Mouse (Mus musculus) Patski (cell line): ENCODE measurements around the gene Serf2. TPM values are rescaled to one million over a fixed set of nuclear protein-coding genes. Genes with fewer than 3 reads are reported as not detected.

Source experiments
- ATAC-seq: fragments of 100-300 bp; one replicate; pipeline ENCODE4 v1.8.0; 2021
- CTCF ChIA-PET: fragments of 350-600 bp; sonication (Branson Sonifier 250); formaldehyde crosslinking; loops from one replicate; lab custom pipeline; 2022; ENCODE audit warnings: inconsistent platforms; lab: Charles Lee
- POLR2A ChIA-PET: fragments of 350-600 bp; sonication (Branson Sonifier 250); formaldehyde crosslinking; loops from one replicate; lab custom pipeline; 2022; ENCODE audit warnings: antibody characterized with exemption, inconsistent platforms; lab: Charles Lee
- DNase-seq: peaks from one replicate; pipeline ENCODE4 v3.0.0-alpha.2; 2011; ENCODE audit warnings: low read depth, low spot score
- H3K27me3 ChIP-seq: fragments of 371-371 bp; one replicate; pipeline ENCODE4 v1.5.1; 2021
- CTCF ChIP-seq: fragments of 100-300 bp; IDR thresholded peaks from one replicate; pipeline ENCODE4 v1.5.1; 2021
- in situ Hi-C: fragments of 300-500 bp; cut with MboI; formaldehyde crosslinking; loops from 3 replicates; pipeline ENCODE4 v1.11.1; 2018; ENCODE audit warnings: low pct_unique_long_range_greater_than_20kb, mixed read lengths
- polyA plus RNA-seq: library from polyadenylated mRNA; unstranded; gene quantifications from one replicate; pipeline ENCODE4 v1.2.3, GENCODE M21; 2021

Gene Serf2
- polyA plus RNA-seq, 1 experiment from 2014 or later: 667 TPM

- CTCF ChIA-PET: interaction anchor here (1.1 kb wide), 1 partner anchor 16 kb away, joined by 4 read pairs; no protein-coding TSS in a partner anchor
- in situ Hi-C loops: no loop called here
- POLR2A ChIA-PET: interaction anchor here (1.1 kb wide), 1 partner anchor 11 kb away, joined by 4 read pairs; the partner anchor contains the start of gene Serinc4
- DNase-seq (no peak), ATAC-seq (no peak)
- TF ChIP-seq CTCF: no peak
- H3K27me3 ChIP-seq: no peaks in the 10 kb centered on the region
Measured at GRCm38 (mm10) chr2:121445117-121445516, 3.9 kb upstream of the Serf2 start.

- H3K27me3 ChIP-seq: no peaks in the 10 kb centered on the region
- CTCF ChIA-PET: no interaction called here
- no peak for DNase-seq
- POLR2A ChIA-PET: interaction anchor here (1.1 kb wide), 1 partner anchor 10 kb away, joined by 4 read pairs; the partner anchor contains the start of gene Serinc4
- in situ Hi-C loops: no loop called here
- no peak for ATAC-seq
- TF ChIP-seq CTCF: no peak
Measured at GRCm38 (mm10) chr2:121446506-121446905, 2.5 kb upstream of the Serf2 start.

DNA sequence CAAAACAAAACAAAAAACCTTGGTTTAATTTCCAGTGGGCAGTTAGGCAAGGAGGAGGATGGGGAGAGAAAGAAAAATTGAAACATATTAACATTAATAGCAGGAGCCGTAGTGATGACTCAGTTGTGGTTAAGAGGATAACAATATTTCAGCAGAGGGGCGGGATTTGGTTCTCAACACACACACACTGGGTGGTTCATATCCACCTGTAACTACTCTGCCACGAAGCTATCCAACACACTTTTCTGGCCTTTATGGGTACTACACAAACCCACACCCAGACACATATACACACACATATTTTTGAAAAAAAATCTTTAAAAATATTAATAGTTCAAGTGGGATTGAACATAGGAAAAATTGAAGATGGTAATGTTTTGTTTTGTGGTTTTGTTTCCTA lies 2.0 kb upstream of the Serf2 start:
- in situ Hi-C loops: no loop called here
- H3K27me3 ChIP-seq: no peaks in the 10 kb centered on the region
- TF ChIP-seq CTCF: no peak

DNA sequence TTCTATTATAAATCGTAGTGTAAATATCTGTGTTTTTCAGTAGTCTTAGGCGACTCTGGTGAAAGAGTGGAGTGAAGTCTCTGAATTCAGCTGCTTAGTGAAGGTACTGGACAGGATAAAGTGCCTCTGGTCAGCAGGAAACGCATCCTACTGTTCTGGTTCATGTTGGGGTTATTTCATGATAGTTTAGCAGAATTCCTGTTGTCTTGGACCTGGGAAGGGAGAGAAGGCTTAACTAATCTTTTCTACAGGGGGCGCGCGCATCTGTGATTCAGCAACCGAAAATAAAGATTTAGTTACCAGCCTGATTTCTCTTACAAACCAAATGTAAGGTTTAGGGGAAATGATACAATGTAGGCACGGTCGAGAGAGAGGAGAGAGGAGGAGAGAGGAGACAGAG lies 859 bp upstream of the Serf2 start:
- DNase-seq (no peak), ATAC-seq (no peak)
- TF ChIP-seq CTCF: no peak
- in situ Hi-C loops: no loop called here
- ChIA-PET POLR2A (interaction anchor here (1.0 kb wide), 1 partner anchor 9 kb away, joined by 4 read pairs; no protein-coding TSS in a partner anchor), CTCF (interaction anchor here (1.7 kb wide), 1 partner anchor 10 kb away, joined by 9 read pairs; no protein-coding TSS in a partner anchor)
- H3K27me3 ChIP-seq: no peaks in the 10 kb centered on the region

More for the DNA sequence above, 2.0 kb upstream of the Serf2 start:
- DNase-seq (no peak), ATAC-seq (no peak)
- POLR2A ChIA-PET: no interaction called here
- CTCF ChIA-PET: no interaction called here

DNA sequence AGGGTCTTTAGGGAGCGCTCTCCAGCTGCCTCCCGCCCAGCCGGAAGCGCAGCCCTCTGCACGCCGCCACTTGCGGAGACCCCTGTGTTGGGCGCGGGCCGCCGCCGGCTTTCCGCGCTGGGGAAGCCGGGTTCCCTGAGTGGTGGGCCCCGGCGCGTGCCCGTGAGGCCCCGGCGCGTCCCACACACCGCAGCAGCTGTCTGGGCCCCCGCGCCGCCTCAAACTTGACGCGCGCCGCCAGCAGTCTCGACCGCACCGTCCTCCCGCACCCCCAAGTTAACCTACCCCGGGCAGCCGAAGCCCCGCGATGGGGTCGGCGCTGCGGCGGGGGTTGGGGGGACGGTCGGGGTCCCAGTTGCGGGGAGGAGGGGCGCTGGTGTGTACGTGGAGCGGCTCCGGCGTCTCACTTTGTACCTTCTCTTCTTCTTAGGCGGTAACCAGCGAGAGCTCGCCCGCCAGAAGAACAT lies 583 bp downstream of the Serf2 start:
- no peaks in the 10 kb centered on the region for H3K27me3 ChIP-seq
- DNase-seq: no peak
- in situ Hi-C loops: no loop called here
- ChIA-PET POLR2A (interaction anchor here (0.6 to 1.5 kb wide), 3 partner anchors 9 to 30 kb away, joined by 3 to 4 read pairs (median 4); no protein-coding TSS in a partner anchor), CTCF (interaction anchor here (1.3 kb wide), 1 partner anchor 39 kb away, joined by 3 read pairs; no protein-coding TSS in a partner anchor)
- peak; percentile 0 for ATAC-seq
- TF ChIP-seq CTCF: no peak

DNA sequence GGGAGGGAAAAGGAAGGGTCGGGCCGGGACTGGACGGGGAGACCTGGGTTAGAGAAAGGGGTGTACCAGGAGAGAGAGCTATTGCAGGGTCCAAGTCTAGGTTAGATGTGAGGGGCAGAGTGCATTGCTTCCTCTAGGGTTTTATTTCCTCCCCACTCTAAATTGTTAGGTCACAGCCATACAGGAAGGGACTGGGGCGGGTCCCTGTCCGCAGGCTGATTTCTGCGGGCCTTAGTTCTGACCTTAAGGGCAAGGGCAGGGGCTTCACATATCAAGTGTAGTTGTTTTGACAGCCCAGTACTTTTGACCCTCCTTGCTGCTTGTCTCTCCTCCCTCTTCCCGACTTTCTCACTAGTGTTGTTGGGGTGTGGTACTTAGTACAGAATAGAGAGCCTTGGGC lies 1.1 kb downstream of the Serf2 start:
- no peaks in the 10 kb centered on the region for H3K27me3 ChIP-seq
- ChIA-PET POLR2A (interaction anchor here (0.5 to 1.5 kb wide), 3 partner anchors 8 to 74 kb away, joined by 3 to 4 read pairs (median 3); no protein-coding TSS in a partner anchor), CTCF (interaction anchor here (1.2 to 1.3 kb wide), 2 partner anchors 9 to 40 kb away, joined by 3 read pairs; no protein-coding TSS in a partner anchor)
- DNase-seq (no peak), ATAC-seq (no peak)
- in situ Hi-C loops: no loop called here
- TF ChIP-seq CTCF: no peak

DNA sequence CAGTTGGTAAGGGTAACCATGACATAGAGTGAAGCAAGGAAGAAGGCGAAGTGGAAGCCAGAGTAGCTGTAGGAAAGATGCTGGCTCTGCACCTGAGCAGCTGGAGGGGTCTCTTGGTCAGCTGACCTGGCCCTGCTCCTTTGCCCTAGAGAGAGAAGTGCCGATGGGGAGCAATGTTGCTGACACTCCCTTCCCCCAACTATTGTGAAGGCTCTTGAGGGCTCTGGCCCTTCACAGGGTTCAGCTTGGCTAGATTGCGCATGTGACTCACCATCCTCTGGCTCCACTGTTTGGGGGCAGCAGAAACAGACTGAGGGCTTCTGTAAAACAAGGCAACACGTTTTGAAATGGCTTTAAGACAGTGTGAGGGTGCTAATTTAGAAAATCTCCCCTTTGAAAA lies 3.4 kb downstream of the Serf2 start:
- DNase-seq: no peak
- POLR2A ChIA-PET: no interaction called here
- TF ChIP-seq CTCF: no peak
- in situ Hi-C loops: no loop called here
- no peak for ATAC-seq
- H3K27me3 ChIP-seq: no peaks in the 10 kb centered on the region
- CTCF ChIA-PET: no interaction called here

GRCm38 (mm10) chr2:121452990-121453389 lies 4.0 kb downstream of the Serf2 start, which contains the start of gene Hypk:
Gene Hypk (plus strand): TSS chr2:121453290.
- in situ Hi-C loops: no loop called here
- POLR2A ChIA-PET: interaction anchor here (0.6 kb wide), 2 partner anchors 9 to 418 kb away, joined by 3 to 4 read pairs; partner anchors contain the start of gene Ell3
- ATAC-seq (no peak), DNase-seq (no peak)
- no peak for TF ChIP-seq CTCF
- CTCF ChIA-PET: no interaction called here
- H3K27me3 ChIP-seq: no peaks in the 10 kb centered on the region

GRCm38 (mm10) chr2:121453917-121454316 lies 4.9 kb downstream of the Serf2 start:
- no peak for ATAC-seq
- DNase-seq: no peak
- ChIA-PET POLR2A (no interaction called here), CTCF (no interaction called here)
- no peaks in the 10 kb centered on the region for H3K27me3 ChIP-seq
- in situ Hi-C loops: no loop called here
- TF ChIP-seq CTCF: no peak

DNA sequence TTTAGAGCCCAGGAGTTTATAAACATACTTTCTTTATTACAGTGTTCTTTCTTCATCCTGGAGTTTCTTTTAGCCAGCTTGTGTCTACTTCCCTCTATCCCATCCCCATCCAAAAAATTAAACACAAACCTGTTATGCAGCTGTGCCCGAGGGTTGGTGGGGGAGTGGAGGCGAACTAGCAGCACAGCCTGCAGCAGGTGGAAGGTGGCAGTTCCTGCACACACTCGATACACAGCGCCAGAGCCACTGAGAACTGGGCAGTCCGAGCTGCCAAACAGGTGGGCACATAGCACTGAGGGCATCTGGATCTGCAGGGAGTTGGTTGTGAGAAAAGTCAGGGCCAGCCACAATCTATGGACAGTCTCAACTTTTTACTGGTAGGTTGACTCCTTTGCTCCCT lies 6.5 kb downstream of the Serf2 start:
- in situ Hi-C loops: no loop called here
- ATAC-seq: no peak
- POLR2A ChIA-PET: no interaction called here
- H3K27me3 ChIP-seq: no peaks in the 10 kb centered on the region
- DNase-seq: no peak
- no peak for TF ChIP-seq CTCF
- CTCF ChIA-PET: no interaction called here
